Mouse (Mus musculus): ENCODE measurements at regions not wholly inside any gene's neighbourhood (a gene's known extent, or its start where the extent isn't known, plus 50 kb on each side); places are given as distances from the start of the nearest gene placed in this dataset.

GRCm38 (mm10) chr10:92595496-92596355 lies 126.5 kb downstream of the Nedd1 start:
- no peak for TF ChIP-seq BHLHE40 (IDR thresholded peaks at IDR 0.05; ENCODE audit: borderline replicate concordance, low read depth, low read length)
- TF ChIP-seq EP300 (IDR thresholded peaks at IDR 0.05; ENCODE audit: low read depth in 1 of 2, low read length in 2 of 2), result peak in 1 of 2 experiments; percentile 30; a peak in 1 of 4 replicates
- TF ChIP-seq CHD2 (IDR thresholded peaks at IDR 0.05; ENCODE audit: low read length), result no peak
- no peak for TF ChIP-seq SIN3A (IDR thresholded peaks at IDR 0.05; ENCODE audit: low read length)
- no peak for TF ChIP-seq USF2 (IDR thresholded peaks at IDR 0.05; ENCODE audit: borderline replicate concordance in 1 of 2, insufficient read depth in 1 of 2, low read depth in 1 of 2, low read length in 2 of 2)
- TF ChIP-seq RCOR1 (IDR thresholded peaks at IDR 0.05; ENCODE audit: low read depth, low read length), result no peak
- peak; percentile 9; the same call in 1 of the 2 replicates for TF ChIP-seq TCF12 (IDR thresholded peaks at IDR 0.05; ENCODE audit: low read depth, low read length)
- no peak for TF ChIP-seq CHD1 (IDR thresholded peaks at IDR 0.05; ENCODE audit: low read depth, low read length)
- TF ChIP-seq ZC3H11A (IDR thresholded peaks at IDR 0.05; ENCODE audit: low read depth, low read length), result no peak
- TF ChIP-seq USF1 (IDR thresholded peaks at IDR 0.05; ENCODE audit: low read depth, low read length), result no peak
- TF ChIP-seq CTCF (IDR thresholded peaks at IDR 0.05 in 2 of 3, conservative IDR thresholded peaks at IDR 0.05 in 1 of 3; ENCODE audit: control insufficient read depth in 1 of 3, insufficient read depth in 1 of 3, low read depth in 2 of 3, low read length in 3 of 3, poor library complexity in 1 of 3, severe bottlenecking in 1 of 3), result no peak
- no peak for TF ChIP-seq E2F4 (IDR thresholded peaks at IDR 0.05; ENCODE audit: borderline replicate concordance, low read depth, low read length)
- no peak for TF ChIP-seq MYB (IDR thresholded peaks at IDR 0.05; ENCODE audit: low read depth, low read length)
- TF ChIP-seq JUND (IDR thresholded peaks at IDR 0.05; ENCODE audit: low read depth, low read length), result no peak
- no peak for TF ChIP-seq ZNF384 (IDR thresholded peaks at IDR 0.05; ENCODE audit: low read depth, low read length)
- H3K4me1 ChIP-seq (ENCODE audit: control insufficient read depth in 1 of 2, insufficient read depth in 2 of 2, low read length in 2 of 2), result no peaks in the 10 kb centered on the region
- H3K79me2 ChIP-seq (ENCODE audit: control insufficient read depth, insufficient read depth, low read length, poor library complexity), result no peaks in the 10 kb centered on the region
- no peak overlapping the region for H3K27ac ChIP-seq (ENCODE audit: control insufficient read depth, low read depth, low read length)
- no peaks in the 10 kb centered on the region for H3K9me3 ChIP-seq (replicated peaks; ENCODE audit: insufficient read depth, low read length)
- no peak overlapping the region for H3K9ac ChIP-seq (ENCODE audit: control insufficient read depth, low read depth, low read length, poor library complexity, severe bottlenecking)
- peak; percentile 16 for DNase-seq (ENCODE audit: low read depth, low spot score)
- no peaks in the 10 kb centered on the region for H3K36me3 ChIP-seq (ENCODE audit: control insufficient read depth in 1 of 2, insufficient read depth in 2 of 2, low read length in 2 of 2)
- no peak overlapping the region for H3K4me3 ChIP-seq (ENCODE audit: control insufficient read depth in 1 of 2, insufficient read depth in 1 of 2, low read depth in 2 of 2, low read length in 2 of 2)
- no peaks in the 10 kb centered on the region; a peak in 2 of 4 replicates for H3K27me3 ChIP-seq (ENCODE audit: control insufficient read depth in 1 of 2, insufficient read depth in 2 of 2, low read length in 2 of 2)

- no peak overlapping the region for H3K27ac ChIP-seq (ENCODE audit: control insufficient read depth, low read depth, low read length)
- no peaks in the 10 kb centered on the region for H3K79me2 ChIP-seq (ENCODE audit: control insufficient read depth, insufficient read depth, low read length, poor library complexity)
- no peak for DNase-seq (ENCODE audit: low read depth, low spot score)
- H3K9ac ChIP-seq (ENCODE audit: control insufficient read depth, low read depth, low read length, poor library complexity, severe bottlenecking), result no peak overlapping the region
- no peaks in the 10 kb centered on the region; a peak in 2 of 4 replicates for H3K27me3 ChIP-seq (ENCODE audit: control insufficient read depth in 1 of 2, insufficient read depth in 2 of 2, low read length in 2 of 2)
- no peaks in the 10 kb centered on the region for H3K4me1 ChIP-seq (ENCODE audit: control insufficient read depth in 1 of 2, insufficient read depth in 2 of 2, low read length in 2 of 2)
- no peaks in the 10 kb centered on the region for H3K36me3 ChIP-seq (ENCODE audit: control insufficient read depth in 1 of 2, insufficient read depth in 2 of 2, low read length in 2 of 2)
- H3K9me3 ChIP-seq (replicated peaks; ENCODE audit: insufficient read depth, low read length), result no peaks in the 10 kb centered on the region
- TF ChIP-seq ZKSCAN1 (IDR thresholded peaks at IDR 0.05; ENCODE audit: low read depth, low read length) (no peak), TAL1 (IDR thresholded peaks at IDR 0.05; ENCODE audit: low read length) (no peak), MAZ (IDR thresholded peaks at IDR 0.05; ENCODE audit: low read depth, low read length) (no peak), MXI1 (IDR thresholded peaks at IDR 0.05; ENCODE audit: low read depth, low read length) (no peak), USF1 (IDR thresholded peaks at IDR 0.05; ENCODE audit: low read depth, low read length) (no peak), GABPA (IDR thresholded peaks at IDR 0.05; ENCODE audit: low read depth, low read length) (no peak), TBP (IDR thresholded peaks at IDR 0.05; ENCODE audit: low read depth, low read length) (no peak), ETS1 (IDR thresholded peaks at IDR 0.05; ENCODE audit: low read depth, low read length) (no peak), NRF1 (IDR thresholded peaks at IDR 0.05; ENCODE audit: insufficient read depth, low read depth, low read length, poor library complexity, severe bottlenecking) (no peak), POLR2AphosphoS2 (IDR thresholded peaks at IDR 0.05; ENCODE audit: low read length) (no peak), ZMIZ1 (IDR thresholded peaks at IDR 0.05; ENCODE audit: low read depth, low read length) (no peak), RCOR1 (IDR thresholded peaks at IDR 0.05; ENCODE audit: low read depth, low read length) (no peak)
- no peak overlapping the region for H3K4me3 ChIP-seq (ENCODE audit: control insufficient read depth in 1 of 2, insufficient read depth in 1 of 2, low read depth in 2 of 2, low read length in 2 of 2)
Observed at GRCm38 (mm10) chr10:92593947-92594460, 128.2 kb downstream of the Nedd1 start.

Measured in MEL (cell line).